Mouse (Mus musculus) liver, postnatal 0 days (tissue): ENCODE results near the gene Rpgrip1l.

ENCODE experiments used
- CTCF ChIP-seq: sonication (generic); IDR thresholded peaks from 2 replicates; pipeline ENCODE4 v1.5.1; 2016; ENCODE audit warnings: antibody characterized with exemption, low read depth
- EP300 ChIP-seq: IDR thresholded peaks from 2 replicates; pipeline ENCODE4 v1.6.1; 2016; ENCODE audit warnings: antibody characterized with exemption, low read depth, mild to moderate bottlenecking

GRCm38 (mm10) chr8:91176176-91176575 lies 136.9 kb downstream of the Rpgrip1l start:
- no peak for TF ChIP-seq CTCF
- TF ChIP-seq EP300 = no peak
